Comparison of ENCODE assay signal across 9 mouse cellular contexts in genomic region chr4:147940111-147940510, GRCm38 (mm10). TPM values are rescaled to one million over a fixed set of nuclear protein-coding genes. Genes with fewer than 3 reads are reported as not detected.
DNase-seq lines count a peak whose midpoint lies in the region; ATAC-seq and TF ChIP-seq lines count a peak whose summit lies in the region.
"Had no signal": no experiment of that assay in that cellular context is flagged by ENCODE, and none has a peak within 500 bp of the region (broad histone marks: within the 10 kb centered on the region; RNA-seq: fewer than 3 reads in every experiment).

No protein-coding gene starts in this region.

- 36% methylated on average over 9 of the region's 9 CpGs for WGBS in heart, adult 2 months
- 58% methylated on average over 9 of the region's 9 CpGs for WGBS in limb, embryonic 12.5 days
- WGBS in stomach, embryonic 15.5 days: 47% methylated on average over 9 of the region's 9 CpGs

- TF ChIP-seq CTCF in heart, adult 2 months (IDR thresholded peaks at IDR 0.05): no peak
- TF ChIP-seq CTCF in CH12.LX (conservative IDR thresholded peaks at IDR 0.05 in 1 of 2, IDR thresholded peaks at IDR 0.05 in 1 of 2; ENCODE audit: low read depth in 2 of 2, low read length in 2 of 2): no peak
- TF ChIP-seq CTCF in embryonic fibroblast, embryonic 13.5 days (IDR thresholded peaks at IDR 0.05; ENCODE audit: borderline replicate concordance, insufficient read depth, low read length): no peak

- no peaks in the 10 kb centered on the region for H3K27me3 ChIP-seq in heart, adult 2 months (ENCODE audit: control insufficient read depth, insufficient read depth, low read length)
- peaks cover 37% of the 10 kb centered on the region for H3K27me3 ChIP-seq in CH12.LX (replicated peaks)
- H3K27me3 ChIP-seq in limb, embryonic 12.5 days: no peaks in the 10 kb centered on the region
- no peaks in the 10 kb centered on the region for H3K27me3 ChIP-seq in stomach, embryonic 15.5 days (replicated peaks)

- no peak overlapping the region for H3K4me3 ChIP-seq in heart, adult 2 months
- H3K4me3 ChIP-seq in CH12.LX (replicated peaks in 1 of 3; ENCODE audit: low read depth in 2 of 3, low read length in 2 of 3, poor library complexity in 1 of 3): no peak overlapping the region
- no peak overlapping the region for H3K4me3 ChIP-seq in embryonic fibroblast, embryonic 13.5 days (ENCODE audit: insufficient read depth, low read length)
- H3K4me3 ChIP-seq in limb, embryonic 12.5 days (replicated peaks): 0 out of 2 replicates have a peak overlapping the region, but pooled peaks have one; percentile 99
- no peak overlapping the region for H3K4me3 ChIP-seq in stomach, embryonic 15.5 days (replicated peaks)

- H3K27ac ChIP-seq in heart, adult 2 months: peak overlapping the region; percentile 94
- H3K27ac ChIP-seq in CH12.LX (ENCODE audit: insufficient read depth, low read depth): no peak overlapping the region
- peak overlapping the region; percentile 78 for H3K27ac ChIP-seq in embryonic fibroblast, embryonic 13.5 days (ENCODE audit: insufficient read depth, low read length)
- peak overlapping the region; percentile 89 for H3K27ac ChIP-seq in limb, embryonic 12.5 days
- H3K27ac ChIP-seq in stomach, embryonic 15.5 days: peak overlapping the region; percentile 78

- H3K9me3 ChIP-seq in CH12.LX (replicated peaks; ENCODE audit: low read length): no peaks in the 10 kb centered on the region
- no peaks in the 10 kb centered on the region for H3K9me3 ChIP-seq in limb, embryonic 12.5 days
- no peaks in the 10 kb centered on the region for H3K9me3 ChIP-seq in stomach, embryonic 15.5 days
- H3K9me3 ChIP-seq: G1E had no signal

- H3K9ac ChIP-seq in heart, adult 2 months (ENCODE audit: low read depth, low read length): no peak overlapping the region
- peak overlapping the region; percentile 26; the same call in 1 of the 2 replicates for H3K9ac ChIP-seq in CH12.LX (ENCODE audit: insufficient read depth, low read depth)
- H3K9ac ChIP-seq in limb, embryonic 12.5 days (replicated peaks): no peak overlapping the region
- no peak overlapping the region for H3K9ac ChIP-seq in stomach, embryonic 15.5 days

- no peak for TF ChIP-seq POLR2A in heart, adult 2 months (IDR thresholded peaks at IDR 0.05; ENCODE audit: insufficient read depth, low read depth, low read length)
- no peak for TF ChIP-seq POLR2A in CH12.LX (IDR thresholded peaks at IDR 0.05; ENCODE audit: low read depth, low read length)
- no peak for TF ChIP-seq POLR2A in embryonic fibroblast, embryonic 13.5 days (IDR thresholded peaks at IDR 0.05; ENCODE audit: low read depth, low read length)

- peaks cover 14% of the 10 kb centered on the region for H3K36me3 ChIP-seq in heart, adult 2 months (ENCODE audit: control insufficient read depth, insufficient read depth, low read length)
- peaks cover 13 to 26% of the 10 kb centered on the region in 2 experiments for H3K36me3 ChIP-seq in CH12.LX (replicated peaks in 1 of 2; ENCODE audit: control insufficient read depth in 1 of 2, insufficient read depth in 1 of 2, low read length in 1 of 2)
- H3K36me3 ChIP-seq in limb, embryonic 12.5 days: peaks cover 23% of the 10 kb centered on the region
- H3K36me3 ChIP-seq in stomach, embryonic 15.5 days: peaks cover 11% of the 10 kb centered on the region

- no peak for TF ChIP-seq EP300 in heart, adult 2 months (IDR thresholded peaks at IDR 0.05; ENCODE audit: insufficient read depth, low read depth, low read length)
- no peak for TF ChIP-seq EP300 in CH12.LX (IDR thresholded peaks at IDR 0.05; ENCODE audit: low read length)

- peaks cover 26% of the 10 kb centered on the region for H3K4me1 ChIP-seq in heart, adult 2 months (ENCODE audit: control insufficient read depth, insufficient read depth, low read length)
- peaks cover 16 to 44% of the 10 kb centered on the region in 2 experiments for H3K4me1 ChIP-seq in CH12.LX (ENCODE audit: control insufficient read depth in 1 of 2, insufficient read depth in 2 of 2)
- peaks cover 11% of the 10 kb centered on the region; the same call in 1 of the 2 replicates for H3K4me1 ChIP-seq in embryonic fibroblast, embryonic 13.5 days (ENCODE audit: control insufficient read depth, insufficient read depth, low read length)
- H3K4me1 ChIP-seq in limb, embryonic 12.5 days (replicated peaks): peaks cover 53% of the 10 kb centered on the region
- H3K4me1 ChIP-seq in stomach, embryonic 15.5 days: peaks cover 40% of the 10 kb centered on the region

- peak in 1 of 2 experiments; percentile 18 for DNase-seq in heart, adult 2 months
- no peak for DNase-seq in heart, adult 18-20 months
- DNase-seq in CH12.LX (ENCODE audit: extremely low read depth): no peak
- DNase-seq in c-Kit-positive CD71-positive TER-119-positive erythroid progenitor cells, embryonic 14.5 days (ENCODE audit: low spot score): no peak
- DNase-seq in frontal cortex, postnatal 25 days (ENCODE audit: low spot score in 2 of 2): no peak

- H3K79me2 ChIP-seq in heart, adult 2 months (replicated peaks; ENCODE audit: control insufficient read depth, insufficient read depth, low read length): peaks cover 5% of the 10 kb centered on the region
- H3K79me2 ChIP-seq in CH12.LX (replicated peaks; ENCODE audit: control insufficient read depth, extremely low read depth, insufficient read depth, poor library complexity, severe bottlenecking): peaks cover 28% of the 10 kb centered on the region

- ATAC-seq in limb, embryonic 12.5 days (ENCODE audit: insufficient number of reproducible peaks, insufficient read depth, low FRiP score, low TSS enrichment, low read depth): no peak
- no peak for ATAC-seq in stomach, embryonic 15.5 days (ENCODE audit: insufficient read depth, low FRiP score, low read depth)

- no peak for TF ChIP-seq RAD21 in CH12.LX (IDR thresholded peaks at IDR 0.05; ENCODE audit: low read depth, low read length)

- in situ Hi-C loops in CH12.LX (cut with MboI; ENCODE audit: low pct_ligation_motif_present, low pct_unique_long_range_greater_than_20kb, low sequenced_read_pairs): no loop called here

- dilution Hi-C loops in CH12.LX (cut with MboI; ENCODE audit: extremely low pct_ligation_motif_present, extremely low pct_unique_long_range_greater_than_20kb, low sequenced_read_pairs): no loop called here

- intact Hi-C loops in heart, adult 2 months (cut with DNase I): no loop called here

- peak overlapping the region; percentile 42 for H3K4me2 ChIP-seq in CH12.LX (ENCODE audit: insufficient read depth, low read depth, poor library complexity, severe bottlenecking)
- peak overlapping the region; percentile 100 for H3K4me2 ChIP-seq in limb, embryonic 12.5 days
- peak overlapping the region; percentile 98 for H3K4me2 ChIP-seq in stomach, embryonic 15.5 days

TF ChIP-seq in CH12.LX, 34 proteins besides CTCF, POLR2A, EP300 and RAD21 (continues in another document):
- TF ChIP-seq NELFE (IDR thresholded peaks at IDR 0.05; ENCODE audit: low read depth, low read length) (no peak), CHD2 (IDR thresholded peaks at IDR 0.05; ENCODE audit: low read length) (no peak), MAFK (IDR thresholded peaks at IDR 0.05; ENCODE audit: insufficient replicate concordance, low read length) (no peak), SIN3A (IDR thresholded peaks at IDR 0.05; ENCODE audit: low read length) (no peak), TBP (conservative IDR thresholded peaks at IDR 0.05; ENCODE audit: low read depth, low read length) (no peak)

RNA-seq across cellular contexts. Expression of gene 2510039O18Rik, which starts 0.6 kb away (rescaled TPM):
- 10 to 100 TPM; 38.9 to 41.9 TPM for total RNA-seq in heart, adult 2 months (2021)
- 41.2 and 42.3 TPM in 2 replicates for polyA plus RNA-seq in heart, adult 2 months (2012; rRNA removed)
- 10 to 100 TPM; 38.1 to 43.1 TPM for total RNA-seq in heart, adult 18-20 months (2021)
- total RNA-seq in CH12.LX (2012; rRNA removed): 32.8 and 33.9 TPM in 2 replicates
- 22.1 and 23.9 TPM in 2 replicates for total RNA-seq in CH12.LX (2014; rRNA removed)
- 23.6 and 27.9 TPM in 2 replicates for polyA plus RNA-seq in CH12.LX (2012; ENCODE audit: insufficient read length, low read depth)
- polyA plus RNA-seq in embryonic fibroblast, embryonic 13.5 days (2011; ENCODE audit: insufficient read length, low read depth, missing spikeins): 33.0 and 36.8 TPM in 2 replicates
- 23.5 and 26.0 TPM in 2 replicates for polyA plus RNA-seq in limb, embryonic 12.5 days (2016; fragmentation: Nextera tagmentation; extraction: Ambion mirVana)
- 17.4 and 17.7 TPM in 2 replicates for polyA plus RNA-seq in stomach, embryonic 15.5 days (2015; fragmentation: Nextera tagmentation; extraction: Ambion mirVana)

RNA-seq across cellular contexts. Expression of gene Plod1, which starts 3.5 kb away (rescaled TPM):
- 10 to 100 TPM; 62.4 to 65.8 TPM for total RNA-seq in heart, adult 2 months (2021)
- 88.6 and 123 TPM in 2 replicates for polyA plus RNA-seq in heart, adult 2 months (2012; rRNA removed)
- total RNA-seq in heart, adult 18-20 months (2021): 10 to 100 TPM; 61.0 to 65.3 TPM
- total RNA-seq in CH12.LX (2012; rRNA removed) (4.8 and 6.5 TPM in 2 replicates), CH12.LX (2014; rRNA removed) (0.30 and 0.51 TPM in 2 replicates)
- polyA plus RNA-seq in CH12.LX (2012; ENCODE audit: insufficient read length, low read depth): 1.9 TPM in 2 replicates
- polyA plus RNA-seq in embryonic fibroblast, embryonic 13.5 days (2011; ENCODE audit: insufficient read length, low read depth, missing spikeins): 53.3 and 64.4 TPM in 2 replicates
- polyA plus RNA-seq in limb, embryonic 12.5 days (2016; fragmentation: Nextera tagmentation; extraction: Ambion mirVana): 51.2 and 56.3 TPM in 2 replicates
- 43.7 and 47.9 TPM in 2 replicates for polyA plus RNA-seq in stomach, embryonic 15.5 days (2015; fragmentation: Nextera tagmentation; extraction: Ambion mirVana)

RNA-seq across cellular contexts. Expression of gene Mfn2, which starts 35.6 kb away (rescaled TPM):
- 100 to 1,000 TPM; 626 to 697 TPM for total RNA-seq in heart, adult 2 months (2021)
- 395 and 619 TPM in 2 replicates for polyA plus RNA-seq in heart, adult 2 months (2012; rRNA removed)
- total RNA-seq in heart, adult 18-20 months (2021): 100 to 1,000 TPM; 623 to 655 TPM
- total RNA-seq in CH12.LX (2012; rRNA removed) (17.5 and 21.7 TPM in 2 replicates), CH12.LX (2014; rRNA removed) (8.6 and 10.0 TPM in 2 replicates)
- 33.0 and 36.8 TPM in 2 replicates for polyA plus RNA-seq in CH12.LX (2012; ENCODE audit: insufficient read length, low read depth)
- polyA plus RNA-seq in embryonic fibroblast, embryonic 13.5 days (2011; ENCODE audit: insufficient read length, low read depth, missing spikeins): 55.3 and 60.2 TPM in 2 replicates
- polyA plus RNA-seq in limb, embryonic 12.5 days (2016; fragmentation: Nextera tagmentation; extraction: Ambion mirVana): 32.3 and 32.5 TPM in 2 replicates
- 32.1 and 37.8 TPM in 2 replicates for polyA plus RNA-seq in stomach, embryonic 15.5 days (2015; fragmentation: Nextera tagmentation; extraction: Ambion mirVana)

RNA-seq across cellular contexts. Expression of gene Nppb, which starts 45.5 kb away (rescaled TPM):
- 100 to 1,000 TPM; 117 to 262 TPM for total RNA-seq in heart, adult 2 months (2021)
- polyA plus RNA-seq in heart, adult 2 months (2012; rRNA removed): 204 and 212 TPM in 2 replicates
- 100 to 1,000 TPM; 170 to 310 TPM for total RNA-seq in heart, adult 18-20 months (2021)
- total RNA-seq in CH12.LX (2012; rRNA removed) (not detected in 2 replicates), CH12.LX (2014; rRNA removed) (not detected in 2 replicates)
- not detected in 2 replicates for polyA plus RNA-seq in CH12.LX (2012; ENCODE audit: insufficient read length, low read depth)
- 2.5 and 6.2 TPM in 2 replicates for polyA plus RNA-seq in embryonic fibroblast, embryonic 13.5 days (2011; ENCODE audit: insufficient read length, low read depth, missing spikeins)
- 0.28 TPM in 1 of 2 replicates, not detected in the other for polyA plus RNA-seq in limb, embryonic 12.5 days (2016; fragmentation: Nextera tagmentation; extraction: Ambion mirVana)
- polyA plus RNA-seq in stomach, embryonic 15.5 days (2015; fragmentation: Nextera tagmentation; extraction: Ambion mirVana): 0.23 TPM in 1 of 2 replicates, not detected in the other
- total RNA-seq: G1E had no signal
- polyA plus RNA-seq: G1E had no signal

Comparison
In these comparisons a context has a peak if more than half of its experiments do, and no peak if none do; other contexts are left out.
1. H3K4me2 ChIP-seq: peak in every context shown above with its lines; median percentile 100 in limb, embryonic 12.5 days; 98 in stomach, embryonic 15.5 days; 42 in CH12.LX.
2. RNA of gene Plod1, which starts 3.5 kb away (polyA plus RNA-seq): 88.6 to 123 TPM in heart, adult 2 months, 53.3 to 64.4 TPM in embryonic fibroblast, embryonic 13.5 days, 51.2 to 56.3 TPM in limb, embryonic 12.5 days and 43.7 to 47.9 TPM in stomach, embryonic 15.5 days; 1.9 TPM in CH12.LX; every median in the first group is over 10 times any median in the second.